Mouse (Mus musculus) forebrain, embryonic 11.5 days (tissue): ENCODE results near the gene Pdilt. TPM values are rescaled to one million over a fixed set of nuclear protein-coding genes. Genes with fewer than 3 reads are reported as not detected.

Source experiments
- polyA plus RNA-seq: library from polyadenylated mRNA; unstranded; fragments of >200 nt; fragmentation: Nextera tagmentation; extraction: Ambion mirVana; gene quantifications from 2 replicates; pipeline ENCODE4 v1.2.1, GENCODE M21; 2014

Pdilt gene
- polyA plus RNA-seq, 1 experiment from 2014 or later = not detected

Other genes with a start within 250 kb of the Pdilt start
- not detected in 2 replicates for gene Gp2, start 64.2 kb downstream of the Pdilt start, polyA plus RNA-seq
- not detected in 2 replicates for gene Umod, start 44.2 kb downstream of the Pdilt start, polyA plus RNA-seq
- gene Acsm5, start 4.0 kb downstream of the Pdilt start, polyA plus RNA-seq = not detected in 2 replicates
- gene Acsm2, start 30.9 kb upstream of the Pdilt start, polyA plus RNA-seq = not detected in 2 replicates
- not detected in 2 replicates for gene Acsm1, start 83.5 kb upstream of the Pdilt start, polyA plus RNA-seq
- 0.92 and 1.7 TPM in 2 replicates for gene Acsm4, start 166.5 kb upstream of the Pdilt start, polyA plus RNA-seq
- gene Thumpd1, start 197.3 kb upstream of the Pdilt start, polyA plus RNA-seq = 101 TPM in 2 replicates
- gene Acsm3, start 237.4 kb upstream of the Pdilt start, polyA plus RNA-seq = 0.17 and 0.84 TPM in 2 replicates